Mouse (Mus musculus) left cerebral cortex, adult 2 months (tissue): ENCODE results near the gene Sarnp. TPM values are rescaled to one million over a fixed set of nuclear protein-coding genes. Genes with fewer than 3 reads are reported as not detected.

Source experiments
- DNase-seq, 2 experiments: peaks; one replicate each; pipeline ENCODE4 v3.0.0; 2021 to 2022; ENCODE audit warnings: low spot score in 2 of 2, mixed read lengths in 1 of 2; ENCODE audit errors: extremely low spot score in 1 of 2
- H3K27ac ChIP-seq: fragments of 200-600 bp; 2 replicates; pipeline ENCODE4 v1.8.1; 2022
- H3K4me3 ChIP-seq: fragments of 200-600 bp; 2 replicates; pipeline ENCODE4 v1.8.1; 2022
- CTCF ChIP-seq: fragments of 200-600 bp; IDR thresholded peaks from 2 replicates; pipeline ENCODE4 v1.8.1; 2022; ENCODE audit warnings: antibody characterized with exemption, mild to moderate bottlenecking, moderate library complexity
- intact Hi-C: fragments of 180-260 bp; cut with DNase I; formaldehyde crosslinking; loops from one replicate; pipeline ENCODE4 v1.15.1; 2025
- total RNA-seq, 2 experiments: library from RNA; stranded (reverse); gene quantifications; 2 replicates each; pipeline ENCODE4 v1.2.3; 2021

Gene Sarnp
- total RNA-seq, 2 experiments from 2014 or later, result 33.0 to 33.6 TPM

DNA sequence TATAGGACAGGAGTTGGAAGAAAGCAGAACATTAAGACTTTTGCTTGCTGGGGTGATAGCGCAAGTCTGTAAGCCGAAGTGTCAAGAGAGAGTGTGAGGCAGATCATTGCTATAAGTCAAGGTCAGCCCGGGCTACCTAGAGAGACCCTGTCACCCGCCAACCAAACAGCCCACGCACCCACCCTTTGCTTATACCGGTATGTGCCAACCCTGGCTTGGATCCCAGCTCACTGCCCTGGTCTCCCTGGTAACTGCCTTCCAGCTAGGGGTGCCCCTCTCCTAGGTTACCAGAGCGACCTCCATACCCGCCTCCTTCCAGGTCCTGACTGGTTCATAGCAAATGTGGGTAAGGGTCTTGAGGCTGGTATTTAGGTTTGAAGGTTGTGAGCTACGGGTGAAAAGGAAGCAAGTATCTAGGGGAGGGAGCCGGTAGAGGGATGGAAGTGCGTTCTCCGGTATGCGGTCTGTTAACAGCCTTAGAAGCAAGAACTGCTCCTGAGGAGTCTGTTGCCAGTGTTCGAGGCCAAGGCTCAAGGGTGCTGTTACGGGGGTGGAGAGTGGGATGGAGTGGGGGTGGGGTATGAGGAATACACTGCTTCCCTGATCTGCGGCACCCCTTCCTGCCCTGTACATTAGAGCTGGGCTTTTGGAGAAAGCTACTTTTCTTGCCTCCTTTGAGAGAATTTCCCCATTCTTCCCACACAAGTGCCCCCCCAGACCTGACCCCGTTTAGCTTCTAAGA is 79.0 kb downstream of the Sarnp start:
- intact Hi-C loops, result loop anchor here (1.0 to 5.0 kb wide), 3 partner anchors 51 to 165 kb away; no protein-coding TSS in a partner anchor
- peak overlapping the region; percentile 2; the same call in 1 of the 2 replicates for H3K27ac ChIP-seq
- no peak for TF ChIP-seq CTCF
- H3K4me3 ChIP-seq, result no peak overlapping the region
- peak in 1 of 2 experiments; percentile 45 for DNase-seq

DNA sequence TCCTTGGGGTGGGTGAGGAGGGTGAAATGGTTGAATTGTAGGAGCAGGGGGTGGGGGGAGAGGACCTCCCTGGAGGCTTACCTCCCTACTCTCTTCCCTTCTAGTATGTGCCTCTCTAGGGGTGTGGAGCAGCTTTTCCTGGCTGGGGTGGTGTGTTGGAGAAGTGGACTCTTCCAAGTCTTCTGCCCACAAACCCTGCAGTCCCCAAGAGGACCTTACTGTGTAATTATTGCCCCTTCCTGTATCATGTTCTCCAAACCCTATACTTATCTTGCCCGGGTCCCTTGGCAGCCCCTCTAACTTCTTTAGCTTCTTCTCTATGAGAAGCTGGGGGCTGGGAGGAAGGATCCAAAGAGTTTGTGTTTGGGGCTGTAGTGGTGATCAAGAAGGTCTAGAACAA is 79.7 kb downstream of the Sarnp start:
- no peak overlapping the region for H3K27ac ChIP-seq
- intact Hi-C loops, result loop anchor here (5.0 kb wide), 1 partner anchor 80 kb away; no protein-coding TSS in a partner anchor
- H3K4me3 ChIP-seq, result no peak overlapping the region
- no peak for TF ChIP-seq CTCF
- no peak for DNase-seq

DNA sequence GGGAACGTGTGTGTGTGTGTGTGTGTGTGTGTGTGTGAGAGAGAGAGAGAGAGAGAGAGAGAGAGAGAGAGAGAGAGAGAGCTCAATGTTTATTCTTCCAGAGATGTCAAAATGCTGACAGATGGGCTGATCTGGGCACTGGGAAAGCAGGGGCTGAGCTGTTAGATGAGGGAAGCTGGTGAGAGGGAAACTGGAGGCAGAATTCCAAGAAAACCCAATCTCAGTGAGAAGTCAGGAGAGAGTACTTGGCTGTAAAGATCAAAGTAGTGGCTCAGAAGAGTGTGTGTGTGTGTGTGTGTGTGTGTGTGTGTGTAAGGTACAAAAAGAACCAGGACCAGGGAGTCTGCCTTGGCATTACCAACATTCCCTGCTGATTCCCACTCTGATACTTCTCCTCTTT is 80.4 kb downstream of the Sarnp start:
- intact Hi-C loops, result loop anchor here (5.0 kb wide), 1 partner anchor 80 kb away; no protein-coding TSS in a partner anchor
- H3K4me3 ChIP-seq, result no peak overlapping the region
- peak in 1 of 2 experiments; percentile 10 for DNase-seq
- TF ChIP-seq CTCF, result no peak
- no peak overlapping the region for H3K27ac ChIP-seq

DNA sequence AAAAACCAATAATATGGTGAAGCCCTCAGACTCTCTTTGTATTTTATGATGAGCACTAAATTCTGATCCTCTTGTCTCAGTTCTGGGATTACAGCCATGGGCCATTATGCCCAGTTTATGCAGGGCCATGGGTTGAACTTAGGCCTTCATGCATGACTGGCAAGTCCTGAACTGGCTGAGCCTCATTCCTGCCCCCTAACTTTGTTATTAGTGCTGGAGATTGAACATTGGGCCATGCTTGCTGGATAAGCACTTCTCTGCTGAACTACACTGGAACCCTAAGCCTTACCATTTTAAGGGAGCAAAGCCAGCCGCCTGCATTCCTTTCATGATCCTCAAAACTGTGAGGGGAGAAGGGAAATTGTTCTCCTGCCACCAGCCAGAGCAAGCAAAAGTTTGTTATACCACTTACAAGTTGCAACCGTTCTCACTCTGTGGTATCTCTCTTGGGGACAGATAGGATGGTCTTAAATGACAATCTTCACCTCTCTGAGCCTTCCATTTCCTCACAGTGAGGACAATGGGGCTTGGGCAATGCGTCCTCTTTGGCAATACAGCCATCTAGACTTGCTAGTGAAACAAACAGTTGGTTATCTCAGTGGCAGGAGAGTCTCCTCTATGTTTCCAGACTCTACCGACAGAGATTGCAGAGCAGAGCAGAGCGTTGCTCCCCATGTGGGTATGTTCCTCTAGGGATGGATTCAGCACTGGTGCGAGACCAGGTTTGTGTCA is 82.8 kb downstream of the Sarnp start:
- Histone ChIP-seq H3K27ac (no peak overlapping the region), H3K4me3 (no peak overlapping the region)
- DNase-seq, result no peak
- intact Hi-C loops, result loop anchor here (5.0 kb wide), 1 partner anchor 77 kb away; no protein-coding TSS in a partner anchor
- no peak for TF ChIP-seq CTCF

DNA sequence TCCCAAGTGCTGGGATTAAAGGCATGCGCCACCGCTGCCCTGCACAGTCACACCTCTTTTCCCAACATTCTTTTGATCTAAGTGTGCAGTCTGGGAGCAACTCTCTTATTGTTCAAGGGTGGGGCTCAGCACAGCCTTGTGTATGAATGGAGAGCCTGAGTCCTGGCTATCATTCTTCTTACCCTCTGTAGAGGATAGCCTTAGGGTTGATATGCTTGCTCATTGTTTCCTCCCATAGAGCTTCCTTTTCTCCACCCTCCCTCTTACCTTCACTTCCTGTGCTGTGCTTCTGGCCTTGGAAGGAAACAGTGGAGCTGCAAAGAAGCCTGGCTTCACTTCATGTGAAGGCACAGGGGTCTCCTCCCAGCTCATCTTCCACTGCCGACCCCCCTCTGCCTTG is 83.6 kb downstream of the Sarnp start, which contains the start of gene Cd63:
Gene Cd63, plus strand, starts transcription at position 292 of the 400 bp plus-strand sequence.
- no peak for TF ChIP-seq CTCF
- no peak within 1 kb of the TSS for H3K27ac ChIP-seq
- intact Hi-C loops, result no loop called here
- no peak within 1 kb of the TSS for H3K4me3 ChIP-seq
- DNase-seq, result no peak

DNA sequence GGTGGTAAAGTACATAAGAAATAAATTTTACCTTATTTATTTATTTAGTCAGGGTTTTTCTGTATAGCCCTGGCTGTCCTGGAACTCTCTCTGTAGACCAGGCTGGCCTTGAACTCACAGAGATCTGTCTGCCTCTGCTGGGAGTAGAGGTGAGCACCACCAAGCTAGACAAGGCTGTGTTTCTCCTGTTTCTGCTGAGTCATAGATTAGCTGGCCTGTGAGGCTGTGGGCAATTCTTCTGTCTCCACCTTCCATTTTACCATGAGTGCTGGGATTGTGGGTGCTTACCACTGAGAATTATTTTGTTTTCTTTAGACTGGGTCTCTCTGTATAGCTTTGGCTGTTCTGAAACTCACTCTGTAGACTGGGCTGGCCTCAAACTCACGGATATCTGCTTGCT is 84.3 kb downstream of the Sarnp start:
- Histone ChIP-seq H3K4me3 (no peak overlapping the region), H3K27ac (no peak overlapping the region)
- no peak for TF ChIP-seq CTCF
- intact Hi-C loops, result no loop called here
- no peak for DNase-seq

DNA sequence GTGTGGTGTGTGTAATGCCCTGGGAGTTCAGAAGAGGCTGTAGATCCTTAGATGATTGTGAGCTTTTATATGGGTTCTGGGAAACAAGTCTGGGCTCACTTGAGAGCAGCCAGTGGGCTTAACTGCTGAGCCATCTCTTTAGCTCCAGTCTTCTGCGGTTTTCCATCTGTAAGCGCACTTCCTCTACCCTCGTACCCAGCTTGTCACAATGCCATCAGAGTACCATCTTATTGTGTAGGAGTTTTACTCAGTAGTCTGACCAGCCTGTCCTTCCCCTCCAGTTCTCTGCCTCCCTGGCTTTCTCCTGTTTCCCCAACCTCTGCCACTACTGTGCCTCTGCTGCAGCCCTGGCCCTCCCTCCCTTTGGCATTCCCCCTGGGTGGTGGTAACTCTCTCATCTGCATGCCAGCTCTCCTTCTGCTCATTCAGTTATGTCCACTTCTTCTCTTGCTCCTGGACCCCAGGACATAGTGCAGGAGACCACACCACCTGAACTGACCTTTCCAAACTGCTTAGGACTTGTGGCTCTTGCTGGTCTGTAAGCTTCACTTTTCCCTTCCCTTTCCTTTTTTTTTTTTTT is 85.4 kb downstream of the Sarnp start:
- no peak overlapping the region for H3K27ac ChIP-seq
- TF ChIP-seq CTCF, result no peak
- intact Hi-C loops, result no loop called here
- no peak overlapping the region for H3K4me3 ChIP-seq
- DNase-seq, result no peak

DNA sequence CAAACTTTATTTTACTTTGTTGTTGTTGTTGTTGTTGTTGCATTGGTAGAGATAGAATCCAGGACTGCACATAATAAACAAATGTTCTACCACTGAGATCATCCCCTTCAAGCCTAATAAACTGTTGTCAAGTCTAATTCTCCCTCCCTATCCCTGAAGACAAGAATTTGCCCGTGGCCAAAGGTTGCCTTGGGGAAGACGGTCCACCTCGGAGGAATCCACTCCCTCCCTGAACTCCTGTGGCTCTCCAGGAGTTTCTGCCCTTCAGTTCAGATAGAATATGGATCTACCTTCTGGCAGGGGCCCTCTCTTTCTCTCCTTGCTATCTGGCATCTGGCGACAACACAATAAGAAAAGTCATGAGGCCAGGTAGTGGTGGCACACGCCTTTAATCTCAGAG is 87.7 kb downstream of the Sarnp start:
- Histone ChIP-seq H3K27ac (no peak overlapping the region), H3K4me3 (no peak overlapping the region)
- intact Hi-C loops, result no loop called here
- TF ChIP-seq CTCF, result no peak
- DNase-seq, result no peak

DNA sequence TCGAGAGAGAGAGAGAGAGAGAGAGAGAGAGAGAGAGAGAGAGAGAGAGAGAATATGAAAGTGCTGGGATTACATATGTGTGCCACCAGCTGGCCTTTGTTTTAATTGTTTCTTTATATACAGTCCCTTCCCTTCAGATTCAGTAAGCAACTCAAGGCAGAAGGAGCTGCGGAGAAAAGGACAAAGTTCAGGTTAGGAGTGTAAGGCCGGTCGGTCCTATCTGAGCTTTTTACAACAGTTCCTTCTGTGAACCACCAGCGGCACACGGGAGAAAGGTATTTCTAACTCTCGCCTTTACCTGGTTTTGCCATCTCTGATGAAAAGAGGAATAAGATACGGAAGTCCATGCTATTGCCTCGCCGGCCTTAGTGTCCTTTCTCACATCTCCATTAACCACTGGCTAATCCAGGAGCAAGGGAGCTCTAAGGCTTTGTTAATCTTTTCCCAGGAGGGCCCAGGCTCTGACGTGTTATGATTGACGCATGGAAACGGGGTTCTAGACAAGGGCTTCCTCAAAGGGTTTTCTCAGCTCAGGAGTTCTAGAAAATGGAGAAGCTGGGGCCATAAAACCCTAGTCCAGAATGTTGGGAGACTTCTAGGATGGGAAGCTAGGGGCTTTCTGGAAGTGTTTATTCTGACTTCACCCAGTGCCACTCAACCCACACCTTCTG is 91.8 kb downstream of the Sarnp start:
- peak overlapping the region; percentile 61 for H3K4me3 ChIP-seq
- peak overlapping the region; percentile 4; the same call in 1 of the 2 replicates for H3K27ac ChIP-seq
- intact Hi-C loops, result no loop called here
- DNase-seq, result no peak
- no peak for TF ChIP-seq CTCF

DNA sequence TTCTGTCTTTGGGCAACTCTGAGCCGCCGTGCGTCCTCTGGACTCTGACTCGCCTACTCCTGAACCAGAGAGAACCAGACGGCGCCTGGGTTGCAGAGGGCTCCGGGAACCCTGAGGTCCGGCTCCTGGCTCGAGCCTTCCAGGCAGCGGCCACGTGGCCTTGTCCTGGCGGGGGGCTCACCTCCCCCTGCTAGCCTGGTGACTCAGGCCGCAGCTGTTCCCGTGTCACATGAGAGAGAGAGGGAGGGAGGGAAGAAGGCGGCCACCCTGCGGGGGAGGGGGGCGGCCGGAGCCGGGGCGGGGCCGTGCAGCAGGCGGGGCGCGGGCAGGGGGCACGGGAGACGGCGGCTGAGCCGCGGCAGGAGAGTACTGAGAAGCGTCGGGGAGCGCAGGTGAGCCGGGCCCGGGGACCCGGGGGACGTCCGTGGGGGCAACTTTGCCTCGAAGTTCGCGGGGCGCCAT is 92.5 kb downstream of the Sarnp start:
- Histone ChIP-seq H3K27ac (peak overlapping the region; percentile 90), H3K4me3 (peak overlapping the region; percentile 61)
- intact Hi-C loops, result loop anchor here (5.0 kb wide), 1 partner anchor 68 kb away; no protein-coding TSS in a partner anchor
- TF ChIP-seq CTCF, result no peak
- DNase-seq, result peak; percentile 63 to 77
